Mouse (Mus musculus) liver, embryonic 14.5 days (tissue): Measurements from ENCODE around the gene C1qtnf5.

Source experiments
- CTCF ChIP-seq: IDR thresholded peaks from 2 replicates; pipeline ENCODE4 v1.5.1; 2016; ENCODE audit warnings: antibody characterized with exemption, low read depth, control low read depth
- EP300 ChIP-seq: IDR thresholded peaks from 2 replicates; pipeline ENCODE4 v1.6.1; 2016; ENCODE audit warnings: antibody characterized with exemption, low read depth

DNA sequence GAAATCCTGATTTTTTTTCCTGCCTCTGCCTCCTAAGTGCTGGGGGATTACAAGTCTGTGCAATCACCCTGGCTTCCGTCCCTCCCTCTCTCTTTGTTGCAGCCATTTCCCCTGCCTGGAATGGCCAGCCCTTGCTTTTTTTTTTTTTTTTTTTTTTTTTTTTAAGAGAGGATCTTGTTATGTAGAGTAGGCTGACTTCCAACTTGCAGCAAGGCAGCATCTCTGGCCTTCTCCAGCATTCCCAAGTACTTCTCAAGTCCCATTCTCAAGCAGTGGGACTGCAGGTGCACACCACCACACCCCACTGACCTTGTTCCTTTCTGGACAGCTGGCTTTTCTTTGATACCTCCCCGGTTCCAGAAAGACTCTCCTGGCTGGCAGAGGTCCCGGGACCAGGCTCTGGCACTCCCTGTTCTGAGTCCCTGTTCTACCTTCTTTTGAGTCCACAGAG is 20.3 kb downstream of the C1qtnf5 start:
- TF ChIP-seq CTCF = no peak
- no peak for TF ChIP-seq EP300
